Mouse (Mus musculus): Measurements from ENCODE around the gene Ift80. TPM values are rescaled to one million over a fixed set of nuclear protein-coding genes. Genes with fewer than 3 reads are reported as not detected.
A peak's percentile ranks its signal among the peaks of the same experiment; 100 is the strongest.
"Not testable (repeated sequence)": the region's sequence is repeated elsewhere in the genome, so short reads cannot be mapped to it uniquely, and the experiment has no call there.

The Ift80 gene
- polyA plus RNA-seq, 1 experiment from 2014 or later: 20.1 TPM

- H3K4me2 ChIP-seq (replicated peaks; ENCODE audit: low read depth, low read length): peak overlapping the region; percentile 49
- no peak for ATAC-seq (ENCODE audit: low FRiP score, low TSS enrichment)
- peaks cover 17% of the 10 kb centered on the region for H3K36me3 ChIP-seq (ENCODE audit: insufficient read depth, low read length)
- H3K9me3 ChIP-seq (ENCODE audit: low read length): 0 out of 2 replicates have a peak, but pooled peaks cover 3% of the 10 kb centered on the region
- 53% methylated on average over 5 of the region's 5 CpGs for WGBS
- H3K27ac ChIP-seq (ENCODE audit: low read length): no peak overlapping the region
- peak overlapping the region; percentile 34 for H3K4me3 ChIP-seq (ENCODE audit: low read length)
- peaks cover 31% of the 10 kb centered on the region for H3K4me1 ChIP-seq (ENCODE audit: insufficient read depth, low read length)
- H3K9ac ChIP-seq (replicated peaks; ENCODE audit: low read length): 0 out of 2 replicates have a peak overlapping the region, but pooled peaks have one; percentile 46
- H3K27me3 ChIP-seq (ENCODE audit: insufficient read depth, low read length): no peaks in the 10 kb centered on the region
These were observed 36.9 kb upstream of the Ift80 start for GRCm38 (mm10) chr3:69041298-69041697.

GRCm38 (mm10) chr3:69040105-69040504 is 35.7 kb upstream of the Ift80 start:
- Histone ChIP-seq H3K27me3 (ENCODE audit: insufficient read depth, low read length) (no peaks in the 10 kb centered on the region), H3K9ac (replicated peaks; ENCODE audit: low read length) (no peak overlapping the region), H3K36me3 (ENCODE audit: insufficient read depth, low read length) (peaks cover 21% of the 10 kb centered on the region), H3K4me2 (replicated peaks; ENCODE audit: low read depth, low read length) (peak overlapping the region; percentile 26; the same call in 1 of the 2 replicates), H3K4me3 (ENCODE audit: low read length) (peak overlapping the region; percentile 20; the same call in 1 of the 2 replicates), H3K9me3 (ENCODE audit: low read length) (0 out of 2 replicates have a peak, but pooled peaks cover 3% of the 10 kb centered on the region), H3K4me1 (ENCODE audit: insufficient read depth, low read length) (peaks cover 21% of the 10 kb centered on the region), H3K27ac (ENCODE audit: low read length) (no peak overlapping the region)
- WGBS: 96% methylated on average over 2 of the region's 2 CpGs
- no peak for ATAC-seq (ENCODE audit: low FRiP score, low TSS enrichment)

- no peaks in the 10 kb centered on the region for H3K9me3 ChIP-seq (ENCODE audit: low read length)
- no peak overlapping the region for H3K9ac ChIP-seq (replicated peaks; ENCODE audit: low read length)
- 100% methylated on average over 1 of the region's 1 CpGs for WGBS
- no peak for ATAC-seq (ENCODE audit: low FRiP score, low TSS enrichment)
- no peak overlapping the region for H3K27ac ChIP-seq (ENCODE audit: low read length)
- no peaks in the 10 kb centered on the region for H3K4me1 ChIP-seq (ENCODE audit: insufficient read depth, low read length)
- no peaks in the 10 kb centered on the region for H3K27me3 ChIP-seq (ENCODE audit: insufficient read depth, low read length)
- peaks cover 48% of the 10 kb centered on the region for H3K36me3 ChIP-seq (ENCODE audit: insufficient read depth, low read length)
- no peak overlapping the region for H3K4me3 ChIP-seq (ENCODE audit: low read length)
- no peak overlapping the region for H3K4me2 ChIP-seq (replicated peaks; ENCODE audit: low read depth, low read length)
These were observed 21.9 kb upstream of the Ift80 start for GRCm38 (mm10) chr3:69026133-69026783.

- no peak overlapping the region for H3K4me2 ChIP-seq (replicated peaks; ENCODE audit: low read depth, low read length)
- no peak overlapping the region for H3K27ac ChIP-seq (ENCODE audit: low read length)
- H3K4me3 ChIP-seq (ENCODE audit: low read length): no peak overlapping the region
- no peaks in the 10 kb centered on the region for H3K4me1 ChIP-seq (ENCODE audit: insufficient read depth, low read length)
- ATAC-seq (ENCODE audit: low FRiP score, low TSS enrichment): no peak
- H3K27me3 ChIP-seq (ENCODE audit: insufficient read depth, low read length): no peaks in the 10 kb centered on the region
- H3K36me3 ChIP-seq (ENCODE audit: insufficient read depth, low read length): peaks cover 39% of the 10 kb centered on the region
- H3K9me3 ChIP-seq (ENCODE audit: low read length): no peaks in the 10 kb centered on the region
- no peak overlapping the region for H3K9ac ChIP-seq (replicated peaks; ENCODE audit: low read length)
These were observed 16.4 kb upstream of the Ift80 start for GRCm38 (mm10) chr3:69020764-69021163.

- Histone ChIP-seq H3K27ac (ENCODE audit: low read length) (no peak overlapping the region), H3K4me2 (replicated peaks; ENCODE audit: low read depth, low read length) (no peak overlapping the region), H3K9me3 (ENCODE audit: low read length) (no peaks in the 10 kb centered on the region), H3K4me3 (ENCODE audit: low read length) (no peak overlapping the region), H3K4me1 (ENCODE audit: insufficient read depth, low read length) (no peaks in the 10 kb centered on the region), H3K9ac (replicated peaks; ENCODE audit: low read length) (no peak overlapping the region), H3K27me3 (ENCODE audit: insufficient read depth, low read length) (no peaks in the 10 kb centered on the region), H3K36me3 (ENCODE audit: insufficient read depth, low read length) (peaks cover 35% of the 10 kb centered on the region)
- no peak for ATAC-seq (ENCODE audit: low FRiP score, low TSS enrichment)
- WGBS: 92% methylated on average over 2 of the region's 2 CpGs
These were observed 15.9 kb upstream of the Ift80 start for GRCm38 (mm10) chr3:69020285-69020684.

- not testable (repeated sequence) for H3K4me1 ChIP-seq (ENCODE audit: insufficient read depth, low read length); H3K27me3 ChIP-seq (ENCODE audit: insufficient read depth, low read length); ATAC-seq (ENCODE audit: low FRiP score, low TSS enrichment); H3K9me3 ChIP-seq (ENCODE audit: low read length); H3K4me2 ChIP-seq (replicated peaks; ENCODE audit: low read depth, low read length); H3K9ac ChIP-seq (replicated peaks; ENCODE audit: low read length); H3K4me3 ChIP-seq (ENCODE audit: low read length); H3K27ac ChIP-seq (ENCODE audit: low read length)
- H3K36me3 ChIP-seq (ENCODE audit: insufficient read depth, low read length): peaks cover 32% of the 10 kb centered on the region
- 98% methylated on average over 2 of the region's 2 CpGs for WGBS
These were observed 14.3 kb upstream of the Ift80 start for GRCm38 (mm10) chr3:69018635-69019034.

GRCm38 (mm10) chr3:69017181-69017580 is 12.8 kb upstream of the Ift80 start:
- peaks cover 28% of the 10 kb centered on the region for H3K36me3 ChIP-seq (ENCODE audit: insufficient read depth, low read length)
- no peak overlapping the region for H3K9ac ChIP-seq (replicated peaks; ENCODE audit: low read length)
- H3K4me3 ChIP-seq (ENCODE audit: low read length): no peak overlapping the region
- WGBS: 85% methylated on average over 3 of the region's 3 CpGs
- no peak overlapping the region for H3K4me2 ChIP-seq (replicated peaks; ENCODE audit: low read depth, low read length)
- H3K27ac ChIP-seq (ENCODE audit: low read length): no peak overlapping the region
- no peaks in the 10 kb centered on the region for H3K9me3 ChIP-seq (ENCODE audit: low read length)
- H3K4me1 ChIP-seq (ENCODE audit: insufficient read depth, low read length): no peaks in the 10 kb centered on the region
- no peak for ATAC-seq (ENCODE audit: low FRiP score, low TSS enrichment)
- no peaks in the 10 kb centered on the region for H3K27me3 ChIP-seq (ENCODE audit: insufficient read depth, low read length)

GRCm38 (mm10) chr3:69008873-69009272 is 4.5 kb upstream of the Ift80 start:
- 84% methylated on average over 2 of the region's 2 CpGs for WGBS
- Histone ChIP-seq H3K27me3 (ENCODE audit: insufficient read depth, low read length) (no peaks in the 10 kb centered on the region), H3K9me3 (ENCODE audit: low read length) (no peaks in the 10 kb centered on the region), H3K27ac (ENCODE audit: low read length) (no peak overlapping the region), H3K36me3 (ENCODE audit: insufficient read depth, low read length) (peaks cover 9% of the 10 kb centered on the region; the same call in 1 of the 2 replicates), H3K4me3 (ENCODE audit: low read length) (no peak overlapping the region), H3K4me1 (ENCODE audit: insufficient read depth, low read length) (peaks cover 14% of the 10 kb centered on the region), H3K9ac (replicated peaks; ENCODE audit: low read length) (no peak overlapping the region), H3K4me2 (replicated peaks; ENCODE audit: low read depth, low read length) (no peak overlapping the region)
- no peak for ATAC-seq (ENCODE audit: low FRiP score, low TSS enrichment)

GRCm38 (mm10) chr3:69006246-69006760 is 1.9 kb upstream of the Ift80 start:
- Histone ChIP-seq H3K27ac (ENCODE audit: low read length) (peak overlapping the region; percentile 95), H3K36me3 (ENCODE audit: insufficient read depth, low read length) (0 out of 2 replicates have a peak, but pooled peaks cover 4% of the 10 kb centered on the region), H3K4me2 (replicated peaks; ENCODE audit: low read depth, low read length) (peak overlapping the region; percentile 70), H3K9ac (replicated peaks; ENCODE audit: low read length) (peak overlapping the region; percentile 93), H3K27me3 (ENCODE audit: insufficient read depth, low read length) (no peaks in the 10 kb centered on the region), H3K4me3 (ENCODE audit: low read length) (peak overlapping the region; percentile 88), H3K4me1 (ENCODE audit: insufficient read depth, low read length) (peaks cover 16% of the 10 kb centered on the region), H3K9me3 (ENCODE audit: low read length) (no peaks in the 10 kb centered on the region)
- no peak for ATAC-seq (ENCODE audit: low FRiP score, low TSS enrichment)
- 3% methylated on average over 21 of the region's 21 CpGs for WGBS
